Mouse (Mus musculus) heart, adult 2 months (tissue): ENCODE results near the gene Ralb. TPM values are rescaled to one million over a fixed set of nuclear protein-coding genes. Genes with fewer than 3 reads are reported as not detected.

Experiments
- DNase-seq, 2 experiments: peaks; one replicate each; pipeline ENCODE4 v3.0.0; 2021
- H3K27ac ChIP-seq: fragments of 200-600 bp; 2 replicates; pipeline ENCODE4 v1.8.1; 2022
- H3K27me3 ChIP-seq: fragments of 200-500 bp; 2 replicates; pipeline ENCODE4 v1.6.1; 2012; ENCODE audit warnings: mild to moderate bottlenecking, low read length, inconsistent platforms, mixed read lengths; ENCODE audit not compliant: control insufficient read depth, insufficient read depth
- H3K36me3 ChIP-seq: fragments of 200-500 bp; 2 replicates; pipeline ENCODE4 v1.6.1; 2012; ENCODE audit warnings: low read length, inconsistent platforms; ENCODE audit not compliant: control insufficient read depth, insufficient read depth
- H3K4me1 ChIP-seq: fragments of 200-500 bp; 2 replicates; pipeline ENCODE4 v1.6.1; 2011; ENCODE audit warnings: low read length; ENCODE audit not compliant: control insufficient read depth, insufficient read depth
- H3K4me3 ChIP-seq: fragments of 200-600 bp; 2 replicates; pipeline ENCODE4 v1.8.1; 2022
- H3K79me2 ChIP-seq: fragments of 200-500 bp; replicated peaks from 2 replicates; pipeline ENCODE4 v1.6.1; 2012; ENCODE audit warnings: mild to moderate bottlenecking, inconsistent platforms, low read length, moderate library complexity, mixed read lengths; ENCODE audit not compliant: control insufficient read depth, insufficient read depth
- H3K9ac ChIP-seq: fragments of 200-500 bp; 2 replicates; pipeline ENCODE4 v1.6.1; 2012; ENCODE audit warnings: low read depth, mild to moderate bottlenecking, control low read depth, inconsistent platforms, low read length, mixed read lengths
- CTCF ChIP-seq: fragments of 200-600 bp; IDR thresholded peaks from 2 replicates; pipeline ENCODE4 v1.8.1; 2022; ENCODE audit warnings: antibody characterized with exemption, mild to moderate bottlenecking, moderate library complexity
- EP300 ChIP-seq: fragments of 200-500 bp; IDR thresholded peaks from 2 replicates; pipeline ENCODE4 v1.6.1; 2011; ENCODE audit warnings: low read depth, low read length, control low read depth; ENCODE audit not compliant: insufficient read depth
- POLR2A ChIP-seq: fragments of 200-500 bp; IDR thresholded peaks from 2 replicates; pipeline ENCODE4 v1.6.1; 2011; ENCODE audit warnings: mild to moderate bottlenecking, low read depth, low read length, control low read depth; ENCODE audit not compliant: insufficient read depth
- WGBS: fragments of 180-500 bp; shearing (Covaris S2); methylation state at CpG from one replicate; pipeline ENCODE4 v1.1.7; 2018; 5-methylcytosine and 5-hydroxymethylcytosine counted together
- intact Hi-C: fragments of 180-260 bp; cut with DNase I; formaldehyde crosslinking; loops from one replicate; pipeline ENCODE4 v1.15.1; 2025
- long read RNA-seq: library from polyadenylated mRNA; stranded (forward); transcript quantifications from one replicate; pipeline ENCODE4 v2.0.0, GENCODE M21; 2021
- polyA plus RNA-seq: library from polyadenylated mRNA; depleted of rRNA; stranded (reverse); fragments of >200 nt; gene quantifications from 2 replicates; pipeline ENCODE4 v1.2.3, GENCODE M21; 2012; rRNA removed
- total RNA-seq, 2 experiments: library from RNA; stranded (reverse); gene quantifications; 2 replicates each; pipeline ENCODE4 v1.2.3; 2021

Ralb gene
- 10 to 100 TPM; 26.9 to 30.1 TPM for total RNA-seq
- polyA plus RNA-seq: 23.1 and 29.1 TPM in 2 replicates
- long read RNA-seq, transcript Ralb-201 (5 exons, 2,289 nt): major isoform, 61 of 69 reads
- long read RNA-seq, partial matches to known transcripts: 3 of 69 reads
- long read RNA-seq, other reads (novel, unspliced or antisense): 5 of 69 reads

GRCm38 (mm10) chr1:119504260-119505062, at the start of gene Ralb:
Ralb (minus strand) TSS chr1:119504794.
- H3K36me3 ChIP-seq: no peaks in the 10 kb centered on the region; the same call in 1 of the 2 replicates
- peak within 1 kb of the TSS; percentile 87 for H3K9ac ChIP-seq
- peak within 1 kb of the TSS; percentile 94 for H3K27ac ChIP-seq
- peaks cover 2% of the 10 kb centered on the region; the same call in 1 of the 2 replicates for H3K79me2 ChIP-seq
- intact Hi-C loops: loop anchor here (10.0 kb wide), 1 partner anchor 330 kb away; the partner anchor contains the start of gene Ptpn4
- no peaks in the 10 kb centered on the region for H3K27me3 ChIP-seq
- 0 out of 2 replicates have a peak, but pooled peaks have one; percentile 12 for TF ChIP-seq EP300
- peak; percentile 76 for TF ChIP-seq POLR2A
- no peak for TF ChIP-seq CTCF
- peak within 1 kb of the TSS; percentile 81 for H3K4me3 ChIP-seq
- H3K4me1 ChIP-seq: peaks cover 27% of the 10 kb centered on the region
- peak; percentile 95 to 99 for DNase-seq
- WGBS: under 1% methylated on average over 57 of the region's 57 CpGs

- no peak for DNase-seq
- Histone ChIP-seq H3K36me3 (no peaks in the 10 kb centered on the region), H3K27ac (no peak overlapping the region), H3K4me1 (peaks cover 2% of the 10 kb centered on the region; the same call in 1 of the 2 replicates), H3K79me2 (no peaks in the 10 kb centered on the region), H3K4me3 (no peak overlapping the region), H3K9ac (no peak overlapping the region), H3K27me3 (no peaks in the 10 kb centered on the region)
- 93% methylated on average over 1 of the region's 1 CpGs for WGBS
- no peak for TF ChIP-seq EP300
- TF ChIP-seq CTCF: no peak
- TF ChIP-seq POLR2A: no peak
- intact Hi-C loops: loop anchor here (5.0 kb wide), 1 partner anchor 41 kb away; no protein-coding TSS in a partner anchor
These were observed 47.1 kb upstream of the Ralb start for GRCm38 (mm10) chr1:119551651-119552050.

- intact Hi-C loops: loop anchor here (5.0 kb wide), 1 partner anchor 42 kb away; no protein-coding TSS in a partner anchor
- no peak overlapping the region for H3K27ac ChIP-seq
These were observed 45.5 kb upstream of the Ralb start for GRCm38 (mm10) chr1:119550064-119550463.

GRCm38 (mm10) chr1:119549327-119549689, 44.7 kb upstream of the Ralb start:
- no peak for TF ChIP-seq EP300
- TF ChIP-seq CTCF: no peak
- TF ChIP-seq POLR2A: no peak
- no peaks in the 10 kb centered on the region for H3K36me3 ChIP-seq
- no peaks in the 10 kb centered on the region for H3K27me3 ChIP-seq
- H3K9ac ChIP-seq: no peak overlapping the region
- no peak for DNase-seq
- 83% methylated on average over 7 of the region's 7 CpGs for WGBS
- intact Hi-C loops: loop anchor here (2.0 to 5.0 kb wide), 4 partner anchors 91 to 463 kb away; no protein-coding TSS in a partner anchor
- H3K4me3 ChIP-seq: no peak overlapping the region
- H3K79me2 ChIP-seq: no peaks in the 10 kb centered on the region
- H3K27ac ChIP-seq: no peak overlapping the region
- H3K4me1 ChIP-seq: no peaks in the 10 kb centered on the region

More at GRCm38 (mm10) chr1:119550064-119550463, 45.5 kb upstream of the Ralb start:
- Histone ChIP-seq H3K27me3 (no peaks in the 10 kb centered on the region), H3K36me3 (no peaks in the 10 kb centered on the region), H3K4me3 (no peak overlapping the region), H3K4me1 (no peaks in the 10 kb centered on the region), H3K79me2 (no peaks in the 10 kb centered on the region), H3K9ac (no peak overlapping the region)
- no peak for TF ChIP-seq POLR2A
- TF ChIP-seq CTCF: no peak
- no peak for TF ChIP-seq EP300
- WGBS: 100% methylated on average over 2 of the region's 2 CpGs
- no peak for DNase-seq

GRCm38 (mm10) chr1:119548668-119549326, 44.2 kb upstream of the Ralb start:
- Histone ChIP-seq H3K36me3 (no peaks in the 10 kb centered on the region), H3K4me3 (no peak overlapping the region), H3K27me3 (no peaks in the 10 kb centered on the region), H3K79me2 (no peaks in the 10 kb centered on the region), H3K4me1 (no peaks in the 10 kb centered on the region), H3K9ac (no peak overlapping the region), H3K27ac (no peak overlapping the region)
- DNase-seq: peak; percentile 58 to 79
- peak; percentile 97 for TF ChIP-seq CTCF
- no peak for TF ChIP-seq POLR2A
- TF ChIP-seq EP300: 0 out of 2 replicates have a peak, but pooled peaks have one; percentile 64
- WGBS: 68% methylated on average over 7 of the region's 7 CpGs
- intact Hi-C loops: loop anchor here (1.0 to 5.0 kb wide), 5 partner anchors 90 to 464 kb away; no protein-coding TSS in a partner anchor

- Histone ChIP-seq H3K4me1 (no peaks in the 10 kb centered on the region), H3K27me3 (no peaks in the 10 kb centered on the region), H3K4me3 (no peak overlapping the region), H3K9ac (no peak overlapping the region), H3K36me3 (no peaks in the 10 kb centered on the region), H3K27ac (no peak overlapping the region), H3K79me2 (no peaks in the 10 kb centered on the region)
- no peak for DNase-seq
- 86% methylated on average over 3 of the region's 3 CpGs for WGBS
- TF ChIP-seq CTCF: no peak
- TF ChIP-seq POLR2A: no peak
- TF ChIP-seq EP300: no peak
- intact Hi-C loops: loop anchor here (5.0 kb wide), 1 partner anchor 459 kb away; no protein-coding TSS in a partner anchor
These were observed 41.9 kb upstream of the Ralb start for GRCm38 (mm10) chr1:119546490-119546889.
